Mouse (Mus musculus) forebrain, embryonic 12.5 days (tissue): ENCODE measurements at regions not wholly inside any gene's neighbourhood (a gene's known extent, or its start where the extent isn't known, plus 50 kb on each side); places are given as distances from the start of the nearest gene placed in this dataset.

Experiments used
- ATAC-seq: fragments of 200-750 bp; cut with Nextera tagmentation; 2 replicates; pipeline ENCODE4 v1.8.0; 2017; ENCODE audit warnings: moderate TSS enrichment; ENCODE audit not compliant: low FRiP score
- H3K27ac ChIP-seq: fragments of 300-500 bp; sonication (generic); 2 replicates; pipeline ENCODE4 v1.5.1; 2016; ENCODE audit warnings: mild to moderate bottlenecking
- H3K27me3 ChIP-seq: fragments of 300-500 bp; sonication (generic); 2 replicates; pipeline ENCODE4 v1.6.1; 2016; ENCODE audit warnings: mild to moderate bottlenecking
- H3K36me3 ChIP-seq: fragments of 300-500 bp; sonication (generic); replicated peaks from 2 replicates; pipeline ENCODE4 v1.6.1; 2016; ENCODE audit warnings: mild to moderate bottlenecking
- H3K4me1 ChIP-seq: fragments of 300-500 bp; sonication (generic); 2 replicates; pipeline ENCODE4 v1.6.1; 2016
- H3K4me2 ChIP-seq: fragments of 300-500 bp; sonication (generic); 2 replicates; pipeline ENCODE4 v1.6.1; 2016; ENCODE audit warnings: mild to moderate bottlenecking, moderate library complexity
- H3K4me3 ChIP-seq: fragments of 300-500 bp; sonication (generic); replicated peaks from 2 replicates; pipeline ENCODE4 v1.5.1; 2016; ENCODE audit warnings: mild to moderate bottlenecking
- H3K9ac ChIP-seq: fragments of 300-500 bp; sonication (generic); 2 replicates; pipeline ENCODE4 v1.6.1; 2016; ENCODE audit warnings: mild to moderate bottlenecking
- H3K9me3 ChIP-seq: fragments of 300-500 bp; sonication (generic); 2 replicates; pipeline ENCODE4 v1.6.1; 2016
- WGBS: fragments of 180-500 bp; shearing (Covaris S2); methylation state at CpG from one replicate; pipeline ENCODE4 v1.1.7; 2016; 5-methylcytosine and 5-hydroxymethylcytosine counted together

DNA sequence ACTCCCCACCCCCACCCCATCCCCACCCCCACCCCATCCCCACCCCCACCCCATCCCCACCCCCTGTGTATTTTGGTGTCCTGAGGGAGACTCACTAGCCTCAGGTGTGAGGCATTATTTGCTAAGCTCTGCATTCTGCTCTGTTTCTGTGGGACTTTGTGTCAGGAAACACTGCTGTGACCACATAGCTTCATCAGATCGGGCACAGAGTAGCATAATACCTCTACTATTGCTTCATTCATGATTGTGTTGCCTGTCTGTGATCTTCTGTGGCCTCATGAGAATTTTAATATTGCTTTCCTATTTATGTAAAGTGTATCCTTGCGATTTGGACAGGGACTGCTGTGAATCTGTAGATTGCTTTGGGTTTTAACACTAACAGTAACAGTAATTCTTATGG is 56.6 kb upstream of the Ednrb start:
- Histone ChIP-seq H3K27me3 (no peaks in the 10 kb centered on the region), H3K27ac (no peak overlapping the region)
- no peak for ATAC-seq

GRCm38 (mm10) chr14:103899111-103899814 is 55.1 kb upstream of the Ednrb start:
- Histone ChIP-seq H3K9me3 (no peaks in the 10 kb centered on the region), H3K27ac (peak overlapping the region; percentile 80), H3K4me2 (peak overlapping the region; percentile 54), H3K27me3 (no peaks in the 10 kb centered on the region), H3K36me3 (no peaks in the 10 kb centered on the region), H3K4me1 (peaks cover 20% of the 10 kb centered on the region), H3K4me3 (peak overlapping the region; percentile 24), H3K9ac (peak overlapping the region; percentile 36; the same call in 1 of the 2 replicates)
- peak; percentile 88 for ATAC-seq
- WGBS = 10% methylated on average over 22 of the region's 22 CpGs

More for the DNA sequence above, 56.6 kb upstream of the Ednrb start:
- H3K4me1 ChIP-seq = peaks cover 20% of the 10 kb centered on the region
- no peak overlapping the region for H3K4me2 ChIP-seq
- no peaks in the 10 kb centered on the region for H3K9me3 ChIP-seq
- no peak overlapping the region for H3K4me3 ChIP-seq
- no peaks in the 10 kb centered on the region for H3K36me3 ChIP-seq
- H3K9ac ChIP-seq = no peak overlapping the region
- WGBS = 75% methylated on average over 2 of the region's 2 CpGs

GRCm38 (mm10) chr14:103898689-103899088 is 54.5 kb upstream of the Ednrb start:
- no peaks in the 10 kb centered on the region for H3K27me3 ChIP-seq
- 7% methylated on average over 9 of the region's 9 CpGs for WGBS
- ATAC-seq = peak; percentile 76
- H3K4me3 ChIP-seq = peak overlapping the region; percentile 24
- peak overlapping the region; percentile 36; the same call in 1 of the 2 replicates for H3K9ac ChIP-seq
- peaks cover 20% of the 10 kb centered on the region for H3K4me1 ChIP-seq
- H3K4me2 ChIP-seq = peak overlapping the region; percentile 54
- no peaks in the 10 kb centered on the region for H3K36me3 ChIP-seq
- H3K9me3 ChIP-seq = no peaks in the 10 kb centered on the region
- peak overlapping the region; percentile 80 for H3K27ac ChIP-seq

DNA sequence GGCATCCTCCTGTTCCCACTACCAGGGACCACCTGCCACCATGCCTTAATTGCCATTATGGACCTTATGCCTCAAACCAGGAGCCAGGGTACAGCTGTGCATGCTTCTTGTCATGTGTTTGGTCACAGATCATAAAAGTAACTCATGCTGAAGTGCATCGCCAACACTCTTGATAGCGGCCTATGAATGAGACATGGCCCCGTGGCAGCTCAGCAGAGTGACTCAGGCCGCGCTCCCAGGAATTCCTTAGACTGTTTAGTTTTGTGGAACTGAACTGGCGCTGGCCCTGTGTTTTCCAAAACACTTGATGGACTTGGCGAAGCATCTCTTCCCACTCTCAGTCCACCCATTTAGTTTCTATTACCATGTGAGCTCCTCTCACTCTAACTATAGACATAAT is 51.1 kb upstream of the Ednrb start:
- no peak for ATAC-seq
- no peaks in the 10 kb centered on the region for H3K27me3 ChIP-seq
- H3K9me3 ChIP-seq = no peaks in the 10 kb centered on the region
- H3K36me3 ChIP-seq = no peaks in the 10 kb centered on the region
- peaks cover 17% of the 10 kb centered on the region for H3K4me1 ChIP-seq
- H3K9ac ChIP-seq = no peak overlapping the region
- WGBS = 98% methylated on average over 7 of the region's 7 CpGs
- no peak overlapping the region for H3K27ac ChIP-seq
- H3K4me2 ChIP-seq = no peak overlapping the region
- no peak overlapping the region for H3K4me3 ChIP-seq
